Mouse (Mus musculus): ENCODE measurements around the gene Glce.

DNA sequence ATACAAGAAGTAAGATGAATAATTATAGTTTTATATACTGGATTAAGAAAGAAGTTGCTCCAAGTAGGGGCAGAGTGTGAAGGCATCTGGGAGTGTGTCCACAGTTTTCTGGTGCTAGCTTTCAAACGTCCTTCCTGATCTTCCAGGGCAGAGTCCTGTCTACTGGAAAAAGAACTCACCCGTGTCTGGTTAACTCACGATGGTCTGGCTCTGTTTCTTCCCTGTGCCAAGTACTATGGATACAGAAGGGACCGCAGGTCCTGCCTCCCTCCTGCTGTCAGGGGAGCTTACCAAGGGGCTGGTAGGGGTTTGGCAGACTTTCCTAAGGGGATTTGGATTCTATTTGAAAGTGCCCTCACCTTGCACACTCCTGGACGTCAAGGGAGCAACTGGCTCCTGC, 97.4 kb downstream of the Glce start:
- no peak for TF ChIP-seq EP300 (IDR thresholded peaks at IDR 0.05; ENCODE audit: low read depth)
- no peak for TF ChIP-seq CTCF (IDR thresholded peaks at IDR 0.05; ENCODE audit: low read depth)

Measured in liver, postnatal 0 days (tissue).